Mouse (Mus musculus) forebrain, embryonic 15.5 days (tissue): ENCODE results near the gene Mettl23. TPM values are rescaled to one million over a fixed set of nuclear protein-coding genes. Genes with fewer than 3 reads are reported as not detected.
"Not testable (repeated sequence)": the region's sequence is repeated elsewhere in the genome, so short reads cannot be mapped to it uniquely, and the experiment has no call there.

Source experiments
- ATAC-seq: fragments of 200-750 bp; cut with Nextera tagmentation; replicated peaks from 2 replicates; pipeline ENCODE4 v1.8.0; 2017; ENCODE audit warnings: mild to moderate bottlenecking, moderate TSS enrichment, moderate library complexity
- H3K27ac ChIP-seq: fragments of 300-500 bp; sonication (generic); replicated peaks from 2 replicates; pipeline ENCODE4 v1.5.1; 2015; ENCODE audit warnings: mild to moderate bottlenecking, inconsistent platforms
- H3K27me3 ChIP-seq: fragments of 300-500 bp; sonication (generic); 2 replicates; pipeline ENCODE4 v1.6.1; 2015; ENCODE audit warnings: inconsistent platforms
- H3K36me3 ChIP-seq: fragments of 300-500 bp; sonication (generic); 2 replicates; pipeline ENCODE4 v1.6.1; 2015; ENCODE audit warnings: mild to moderate bottlenecking, inconsistent platforms
- H3K4me1 ChIP-seq: fragments of 300-500 bp; sonication (generic); 2 replicates; pipeline ENCODE4 v1.6.1; 2015; ENCODE audit warnings: inconsistent platforms
- H3K4me2 ChIP-seq: fragments of 300-500 bp; sonication (generic); replicated peaks from 2 replicates; pipeline ENCODE4 v1.6.1; 2015; ENCODE audit warnings: mild to moderate bottlenecking, inconsistent platforms
- H3K4me3 ChIP-seq: fragments of 300-500 bp; sonication (generic); 2 replicates; pipeline ENCODE4 v1.5.1; 2015; ENCODE audit warnings: mild to moderate bottlenecking, inconsistent platforms
- H3K9ac ChIP-seq: fragments of 300-500 bp; sonication (generic); replicated peaks from 2 replicates; pipeline ENCODE4 v1.6.1; 2015; ENCODE audit warnings: mild to moderate bottlenecking, inconsistent platforms
- H3K9me3 ChIP-seq: fragments of 300-500 bp; sonication (generic); 2 replicates; pipeline ENCODE4 v1.6.1; 2016; ENCODE audit warnings: inconsistent platforms
- WGBS: fragments of 180-500 bp; shearing (Covaris S2); methylation state at CpG from one replicate; pipeline ENCODE4 v1.1.7; 2015; ENCODE audit warnings: mixed read lengths; 5-methylcytosine and 5-hydroxymethylcytosine counted together
- polyA plus RNA-seq: library from polyadenylated mRNA; unstranded; fragments of >200 nt; fragmentation: Nextera tagmentation; extraction: Ambion mirVana; gene quantifications from 2 replicates; pipeline ENCODE4 v1.2.1, GENCODE M21; 2015

Gene Mettl23
- polyA plus RNA-seq, 1 experiment from 2014 or later = 87.5 TPM

- Histone ChIP-seq H3K36me3 (no peaks in the 10 kb centered on the region), H3K27me3 (no peaks in the 10 kb centered on the region), H3K4me2 (no peak overlapping the region), H3K27ac (no peak overlapping the region), H3K9ac (no peak overlapping the region), H3K4me1 (peaks cover 9% of the 10 kb centered on the region; the same call in 1 of the 2 replicates), H3K9me3 (no peaks in the 10 kb centered on the region), H3K4me3 (no peak overlapping the region)
- ATAC-seq = no peak
- WGBS = 66% methylated on average over 10 of the region's 10 CpGs
These were observed 20.9 kb upstream of the Mettl23 start for GRCm38 (mm10) chr11:116822215-116822614.

- Histone ChIP-seq H3K27me3 (no peaks in the 10 kb centered on the region), H3K4me3 (no peak overlapping the region), H3K9ac (no peak overlapping the region), H3K9me3 (no peaks in the 10 kb centered on the region), H3K36me3 (no peaks in the 10 kb centered on the region), H3K4me2 (no peak overlapping the region), H3K4me1 (peaks cover 13% of the 10 kb centered on the region), H3K27ac (no peak overlapping the region)
- WGBS = 89% methylated on average over 10 of the region's 10 CpGs
- ATAC-seq = no peak
These were observed 20.5 kb upstream of the Mettl23 start for GRCm38 (mm10) chr11:116822626-116823025.

- no peak overlapping the region for H3K27ac ChIP-seq
- WGBS = 100% methylated on average over 2 of the region's 2 CpGs
- H3K4me3 ChIP-seq = no peak overlapping the region
- peaks cover 19% of the 10 kb centered on the region for H3K4me1 ChIP-seq
- no peak overlapping the region for H3K4me2 ChIP-seq
- H3K27me3 ChIP-seq = no peaks in the 10 kb centered on the region
- no peaks in the 10 kb centered on the region for H3K9me3 ChIP-seq
- ATAC-seq = no peak
- no peak overlapping the region for H3K9ac ChIP-seq
- H3K36me3 ChIP-seq = no peaks in the 10 kb centered on the region
These were observed 19.8 kb upstream of the Mettl23 start for GRCm38 (mm10) chr11:116823255-116823654.

- not testable (repeated sequence) for H3K9ac ChIP-seq, ATAC-seq, H3K27ac ChIP-seq, H3K4me2 ChIP-seq, H3K36me3 ChIP-seq, H3K9me3 ChIP-seq, H3K4me3 ChIP-seq, H3K27me3 ChIP-seq
- WGBS = 93% methylated on average over 10 of the region's 10 CpGs
- H3K4me1 ChIP-seq = peaks cover 21% of the 10 kb centered on the region
These were observed 19.2 kb upstream of the Mettl23 start for GRCm38 (mm10) chr11:116823885-116824284.

- WGBS = 57% methylated on average over 5 of the region's 5 CpGs
- no peak overlapping the region for H3K9ac ChIP-seq
- H3K27ac ChIP-seq = no peak overlapping the region
- no peaks in the 10 kb centered on the region for H3K27me3 ChIP-seq
- H3K4me3 ChIP-seq = no peak overlapping the region
- no peaks in the 10 kb centered on the region for H3K36me3 ChIP-seq
- peaks cover 21% of the 10 kb centered on the region for H3K4me1 ChIP-seq
- no peak for ATAC-seq
- no peak overlapping the region for H3K4me2 ChIP-seq
- H3K9me3 ChIP-seq = no peaks in the 10 kb centered on the region
These were observed 17.8 kb upstream of the Mettl23 start for GRCm38 (mm10) chr11:116825230-116825629.

GRCm38 (mm10) chr11:116826550-116827504 is 16.3 kb upstream of the Mettl23 start:
- WGBS = 11% methylated on average over 17 of the region's 17 CpGs

GRCm38 (mm10) chr11:116827534-116828165 is 15.4 kb upstream of the Mettl23 start, which contains the start of gene Mxra7:
Mxra7 (minus strand) TSS chr11:116828046.
- H3K27me3 ChIP-seq = no peaks in the 10 kb centered on the region
- peaks cover 21% of the 10 kb centered on the region for H3K4me1 ChIP-seq
- peak; percentile 42 for ATAC-seq
- under 1% methylated on average over 68 of the region's 71 CpGs for WGBS
- H3K27ac ChIP-seq = 0 out of 2 replicates have a peak within 1 kb of the TSS, but pooled peaks have one; percentile 36
- peak within 1 kb of the TSS; percentile 87 for H3K4me2 ChIP-seq
- H3K36me3 ChIP-seq = no peaks in the 10 kb centered on the region
- peak within 1 kb of the TSS; percentile 59 for H3K9ac ChIP-seq
- no peaks in the 10 kb centered on the region for H3K9me3 ChIP-seq
- H3K4me3 ChIP-seq = peak within 1 kb of the TSS; percentile 59

More at GRCm38 (mm10) chr11:116826550-116827504, 16.3 kb upstream of the Mettl23 start:
- no peak; the same call in 1 of the 2 replicates for ATAC-seq
- Histone ChIP-seq H3K27me3 (no peaks in the 10 kb centered on the region), H3K36me3 (no peaks in the 10 kb centered on the region), H3K4me2 (peak overlapping the region; percentile 87), H3K9ac (peak overlapping the region; percentile 59), H3K4me1 (peaks cover 17% of the 10 kb centered on the region), H3K4me3 (peak overlapping the region; percentile 59), H3K9me3 (no peaks in the 10 kb centered on the region), H3K27ac (0 out of 2 replicates have a peak overlapping the region, but pooled peaks have one; percentile 5)

- Histone ChIP-seq H3K27me3 (no peaks in the 10 kb centered on the region), H3K4me2 (no peak overlapping the region), H3K27ac (no peak overlapping the region), H3K36me3 (peaks cover 36% of the 10 kb centered on the region), H3K9ac (no peak overlapping the region), H3K9me3 (no peaks in the 10 kb centered on the region), H3K4me3 (no peak overlapping the region), H3K4me1 (peaks cover 21% of the 10 kb centered on the region)
- 27% methylated on average over 4 of the region's 4 CpGs for WGBS
- no peak for ATAC-seq
These were observed 10.8 kb upstream of the Mettl23 start for GRCm38 (mm10) chr11:116832172-116832685.

- no peak overlapping the region for H3K4me2 ChIP-seq
- H3K27me3 ChIP-seq = no peaks in the 10 kb centered on the region
- no peak overlapping the region for H3K9ac ChIP-seq
- H3K4me3 ChIP-seq = no peak overlapping the region
- H3K27ac ChIP-seq = no peak overlapping the region
- no peaks in the 10 kb centered on the region for H3K9me3 ChIP-seq
- H3K36me3 ChIP-seq = peaks cover 62% of the 10 kb centered on the region
- WGBS = 94% methylated on average over 1 of the region's 1 CpGs
- no peak for ATAC-seq
- peaks cover 16% of the 10 kb centered on the region for H3K4me1 ChIP-seq
These were observed 8.1 kb upstream of the Mettl23 start for GRCm38 (mm10) chr11:116834954-116835353.

- Histone ChIP-seq H3K27me3 (no peaks in the 10 kb centered on the region), H3K9ac (no peak overlapping the region), H3K36me3 (peaks cover 74% of the 10 kb centered on the region), H3K4me3 (no peak overlapping the region), H3K9me3 (no peaks in the 10 kb centered on the region), H3K4me2 (no peak overlapping the region), H3K4me1 (peaks cover 30% of the 10 kb centered on the region), H3K27ac (no peak overlapping the region)
- 92% methylated on average over 4 of the region's 4 CpGs for WGBS
- ATAC-seq = no peak
These were observed 6.8 kb upstream of the Mettl23 start for GRCm38 (mm10) chr11:116836283-116836682.

- Histone ChIP-seq H3K9ac (no peak overlapping the region), H3K4me3 (no peak overlapping the region), H3K4me2 (no peak overlapping the region), H3K36me3 (peaks cover 74% of the 10 kb centered on the region), H3K27ac (no peak overlapping the region), H3K4me1 (peaks cover 39% of the 10 kb centered on the region), H3K9me3 (no peaks in the 10 kb centered on the region), H3K27me3 (no peaks in the 10 kb centered on the region)
- WGBS = 96% methylated on average over 10 of the region's 10 CpGs
- no peak for ATAC-seq
These were observed 5.6 kb upstream of the Mettl23 start for GRCm38 (mm10) chr11:116837441-116837840.

GRCm38 (mm10) chr11:116838936-116839335 is 4.1 kb upstream of the Mettl23 start:
- Histone ChIP-seq H3K4me2 (no peak overlapping the region), H3K4me3 (no peak overlapping the region), H3K27me3 (no peaks in the 10 kb centered on the region), H3K27ac (no peak overlapping the region), H3K36me3 (peaks cover 72% of the 10 kb centered on the region), H3K9me3 (no peaks in the 10 kb centered on the region), H3K4me1 (peaks cover 36% of the 10 kb centered on the region), H3K9ac (no peak overlapping the region)
- WGBS = 91% methylated on average over 14 of the region's 14 CpGs
- ATAC-seq = no peak
